Mouse (Mus musculus) megakaryocyte, adult 5-6 weeks (primary cell): ENCODE results near the gene Cpeb1. TPM values are rescaled to one million over a fixed set of nuclear protein-coding genes. Genes with fewer than 3 reads are reported as not detected.

ENCODE experiments used
- ATAC-seq: 2 replicates; pipeline ENCODE4 v1.8.0; 2016; ENCODE audit warnings: mild to moderate bottlenecking, inconsistent platforms; ENCODE audit not compliant: poor library complexity, severe bottlenecking
- total RNA-seq, 2 experiments: library from RNA; stranded (forward) in 1 of 2; stranded (reverse) in 1 of 2; fragments of 153-499, 151-499 nt in 1 of 2; fragments of 221-1000, 200-1000 nt in 1 of 2; gene quantifications; 2 replicates each; pipeline versions ENCODE4 v1.2.3 to v1.2.4; 2015 to 2017

Gene Cpeb1
- total RNA-seq, 2 experiments from 2014 or later = 0.22 to 0.70 TPM

DNA sequence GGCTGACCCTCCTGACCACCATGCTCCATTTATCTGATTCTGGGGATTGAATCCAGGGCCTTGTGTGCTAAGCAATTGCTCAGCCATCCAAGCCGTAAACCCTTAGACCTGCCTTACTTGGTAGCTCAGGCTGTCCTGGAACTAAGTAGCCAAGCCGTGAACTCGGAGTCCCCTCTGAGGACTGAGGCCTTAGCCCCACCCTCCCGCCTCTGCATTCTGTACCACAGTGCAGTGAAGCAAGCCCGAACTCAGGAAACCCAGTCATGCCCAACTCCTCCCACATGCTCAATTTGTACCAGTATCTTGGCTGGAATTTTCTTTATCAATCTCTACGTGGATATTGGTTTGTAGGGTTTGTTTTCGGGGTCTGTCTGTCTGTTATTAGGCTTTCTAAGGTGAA, 123.4 kb downstream of the Cpeb1 start:
- no peak for ATAC-seq

DNA sequence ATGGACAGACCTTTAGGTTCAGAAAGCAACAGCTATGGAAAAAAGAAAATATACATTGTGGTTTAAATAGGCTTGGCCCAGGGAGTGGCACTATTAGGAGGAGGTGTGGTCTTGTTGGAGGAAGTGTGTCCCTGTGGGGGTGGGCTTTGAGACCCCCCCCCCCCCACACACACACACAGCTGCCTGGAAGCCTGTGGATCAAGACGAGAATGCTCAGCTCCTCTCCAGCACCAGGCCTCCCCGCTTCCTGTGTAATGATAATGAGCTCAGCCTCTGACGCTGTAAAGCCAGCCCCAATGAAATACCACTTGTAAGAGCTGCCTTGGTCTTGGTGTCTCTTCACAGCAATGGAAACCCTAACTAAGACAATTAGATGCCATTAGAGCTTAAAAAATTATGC, 124.5 kb downstream of the Cpeb1 start:
- ATAC-seq = no peak

GRCm38 (mm10) chr7:81327661-81328060, 127.6 kb downstream of the Cpeb1 start:
- peak; percentile 51 for ATAC-seq

GRCm38 (mm10) chr7:81326859-81327258, 128.4 kb downstream of the Cpeb1 start:
- ATAC-seq = no peak

- ATAC-seq = no peak
These were observed 129.2 kb downstream of the Cpeb1 start for GRCm38 (mm10) chr7:81326043-81326442.

GRCm38 (mm10) chr7:81321776-81322175, 133.5 kb downstream of the Cpeb1 start:
- no peak for ATAC-seq

- ATAC-seq = peak; percentile 83
These were observed 135.5 kb downstream of the Cpeb1 start for GRCm38 (mm10) chr7:81319749-81320148.

- ATAC-seq = no peak
These were observed 139.7 kb downstream of the Cpeb1 start for GRCm38 (mm10) chr7:81315583-81315982.

- no peak for ATAC-seq
These were observed 143.7 kb downstream of the Cpeb1 start for GRCm38 (mm10) chr7:81311581-81311980.

- no peak for ATAC-seq
These were observed 144.1 kb downstream of the Cpeb1 start for GRCm38 (mm10) chr7:81311130-81311529.

GRCm38 (mm10) chr7:81309247-81309646, 146.0 kb downstream of the Cpeb1 start:
- no peak for ATAC-seq

DNA sequence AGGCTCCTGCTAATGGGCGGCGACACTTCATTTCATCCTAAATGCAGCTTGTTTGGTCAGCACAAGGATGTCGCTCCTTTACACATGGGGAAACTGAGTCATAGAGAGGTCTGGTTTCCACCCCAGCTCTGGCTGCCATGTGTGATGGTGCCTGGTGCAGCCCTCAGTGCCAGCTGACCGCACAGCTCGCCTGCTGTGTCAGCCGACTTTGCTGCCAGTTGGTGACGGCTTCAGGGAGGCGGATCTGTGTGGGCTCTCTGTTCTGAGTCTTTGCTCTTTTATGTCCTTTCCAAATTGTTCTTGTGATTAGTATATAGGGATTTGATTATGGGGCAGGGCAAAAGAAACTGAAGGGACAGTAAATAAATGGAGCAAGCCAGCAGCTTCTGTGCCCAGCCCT, 147.5 kb downstream of the Cpeb1 start:
- ATAC-seq = peak; percentile 25; the same call in 1 of the 2 replicates

DNA sequence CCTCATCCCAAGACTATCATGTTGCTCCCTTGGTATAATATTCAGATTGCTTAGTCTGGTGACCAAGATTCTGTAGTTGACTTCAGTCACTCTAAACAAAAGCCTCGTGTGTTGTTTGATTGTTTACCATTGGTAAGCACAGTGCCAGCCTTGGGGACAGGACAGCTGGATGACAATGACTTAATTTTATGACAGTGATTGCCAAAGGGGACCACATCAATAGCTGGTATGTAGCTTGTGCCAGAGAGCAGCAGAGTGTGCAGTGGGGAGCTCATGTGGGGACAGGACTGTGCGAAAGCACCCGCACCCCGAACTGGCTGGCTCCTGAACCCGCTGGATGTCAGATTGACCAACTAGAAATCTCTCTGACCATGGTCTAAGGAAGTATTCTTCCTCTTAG, 150.6 kb downstream of the Cpeb1 start:
- ATAC-seq = no peak

- ATAC-seq = no peak
These were observed 151.2 kb downstream of the Cpeb1 start for GRCm38 (mm10) chr7:81304100-81304499.

DNA sequence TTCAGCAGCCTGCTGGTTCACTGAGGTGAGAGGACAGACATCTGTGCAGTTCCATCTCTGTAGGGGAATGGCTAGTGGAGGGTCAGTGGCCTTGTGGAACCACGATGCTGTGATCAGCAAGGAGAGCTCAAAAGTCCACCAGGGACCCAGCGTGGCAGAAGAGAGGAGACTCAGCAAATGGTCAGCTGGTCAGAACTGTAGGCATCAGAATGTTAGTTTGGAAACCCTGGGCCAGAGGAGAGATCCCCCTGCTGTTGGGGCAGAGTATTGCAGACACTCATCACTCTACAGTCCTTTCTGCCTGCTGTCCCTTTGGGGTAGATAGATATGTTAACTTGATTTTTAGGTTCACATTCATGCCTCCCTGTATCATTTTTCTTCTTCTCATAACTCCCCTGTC, 151.6 kb downstream of the Cpeb1 start:
- 0 out of 2 replicates have a peak, but pooled peaks have one; percentile 47 for ATAC-seq

DNA sequence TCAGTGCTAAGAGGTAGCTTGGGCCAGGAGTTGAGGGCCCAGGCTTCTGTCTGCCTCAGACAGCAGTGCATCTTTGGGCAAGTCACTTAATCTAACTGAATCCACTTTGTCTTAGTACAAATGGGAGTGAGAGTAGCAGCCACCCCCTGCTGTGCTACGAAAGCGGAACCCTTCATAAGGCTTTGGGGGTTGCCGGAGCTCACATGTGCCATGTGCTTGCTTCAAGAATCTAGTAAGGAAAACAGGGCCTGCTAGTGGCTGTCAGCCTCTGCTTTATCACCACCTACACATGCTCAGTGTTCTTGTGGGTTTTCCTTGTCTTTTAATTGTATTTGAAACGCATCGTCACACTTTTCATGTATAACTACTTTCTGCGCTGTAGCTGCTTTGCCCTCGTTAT, 153.9 kb downstream of the Cpeb1 start:
- ATAC-seq = no peak

- ATAC-seq = no peak
These were observed 157.1 kb downstream of the Cpeb1 start for GRCm38 (mm10) chr7:81298206-81298605.

Other genes with a start within 250 kb of the Cpeb1 start
- 14.4 and 15.9 TPM in 2 replicates for gene Pde8a, start 241.9 kb downstream of the Cpeb1 start, total RNA-seq (2015)
- 6.4 and 8.4 TPM in 2 replicates for gene Pde8a, start 241.9 kb downstream of the Cpeb1 start, total RNA-seq (2017)
- gene Rps17, start 110.2 kb downstream of the Cpeb1 start, total RNA-seq (2015) = 1,953 and 2,112 TPM in 2 replicates
- gene Rps17, start 110.2 kb downstream of the Cpeb1 start, total RNA-seq (2017) = 2,159 and 2,431 TPM in 2 replicates
- not detected in 2 replicates for gene Ap3b2, start 38.5 kb upstream of the Cpeb1 start, total RNA-seq (2015)
- gene Ap3b2, start 38.5 kb upstream of the Cpeb1 start, total RNA-seq (2017) = not detected in 2 replicates
- not detected in 2 replicates for gene BC048679, start 42.8 kb upstream of the Cpeb1 start, total RNA-seq (2015)
- not detected in 2 replicates for gene BC048679, start 42.8 kb upstream of the Cpeb1 start, total RNA-seq (2017)
- gene Fsd2, start 111.5 kb upstream of the Cpeb1 start, total RNA-seq (2015) = 0.05 TPM in 1 of 2 replicates, not detected in the other
- gene Fsd2, start 111.5 kb upstream of the Cpeb1 start, total RNA-seq (2017) = 0.11 TPM in 1 of 2 replicates, not detected in the other
- 13.9 and 14.1 TPM in 2 replicates for gene Whamm, start 115.8 kb upstream of the Cpeb1 start, total RNA-seq (2015)
- gene Whamm, start 115.8 kb upstream of the Cpeb1 start, total RNA-seq (2017) = 15.9 and 16.9 TPM in 2 replicates